Mouse (Mus musculus) ES-Bruce4 (cell line): ENCODE measurements around the gene Dus3l.

Source experiments
- CTCF ChIP-seq: IDR thresholded peaks from one replicate; pipeline ENCODE4 v1.8.1; 2011; ENCODE audit warnings: low read depth, low read length
- EP300 ChIP-seq: IDR thresholded peaks from 2 replicates; pipeline ENCODE4 v1.6.1; 2011; ENCODE audit warnings: low read depth, low read length; ENCODE audit not compliant: insufficient read depth

DNA sequence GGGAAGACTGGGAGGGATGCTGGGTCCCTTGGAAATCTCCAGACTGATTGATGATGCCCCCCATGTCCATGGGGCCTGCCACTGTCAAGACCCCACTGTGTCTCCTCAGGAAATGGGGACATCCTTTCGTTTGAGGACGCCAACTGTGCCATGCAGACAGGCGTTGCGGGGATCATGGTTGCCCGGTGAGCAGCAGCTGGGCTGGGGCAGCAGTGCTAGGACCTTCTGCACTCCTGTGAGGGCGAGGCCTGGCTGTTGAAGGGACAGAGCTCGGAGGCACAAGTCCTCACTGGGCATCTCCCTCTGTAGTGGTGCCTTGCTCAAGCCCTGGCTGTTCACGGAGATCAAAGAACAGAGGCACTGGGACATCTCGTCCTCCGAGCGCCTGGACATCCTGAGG, 4.4 kb downstream of the Dus3l start:
- TF ChIP-seq CTCF, result no peak
- TF ChIP-seq EP300, result no peak
